Mouse (Mus musculus): ENCODE data around the gene Bbs10.

- TF ChIP-seq USF1 (IDR thresholded peaks at IDR 0.05; ENCODE audit: low read depth): no peak
- TF ChIP-seq CTCF (IDR thresholded peaks at IDR 0.05; ENCODE audit: control insufficient read depth, insufficient read depth, insufficient read length): no peak
- TF ChIP-seq MYOD1 (IDR thresholded peaks at IDR 0.05; ENCODE audit: control insufficient read depth, insufficient read length, low read depth): no peak
- no peak for TF ChIP-seq MAX (IDR thresholded peaks at IDR 0.05)
- TF ChIP-seq FOSL1 (IDR thresholded peaks at IDR 0.05; ENCODE audit: insufficient read depth, low read length, poor library complexity, severe bottlenecking): no peak
Observed at GRCm38 (mm10) chr10:111334902-111335301, 36.4 kb downstream of the Bbs10 start.
